Mouse (Mus musculus): Measurements from ENCODE around the gene Teddm1a.
"Not testable (repeated sequence)": the region's sequence is repeated elsewhere in the genome, so short reads cannot be mapped to it uniquely, and the experiment has no call there.

Teddm1a gene

GRCm38 (mm10) chr1:153891442-153891841, at the start of gene Teddm1a:
Teddm1a (plus strand) TSS chr1:153891742.
- no peak for DNase-seq (ENCODE audit: low spot score in 2 of 2)

- DNase-seq (ENCODE audit: low spot score in 2 of 2), result no peak
These were observed 49.3 kb upstream of the Teddm1a start for GRCm38 (mm10) chr1:153842121-153842740.

- DNase-seq (ENCODE audit: low spot score in 2 of 2), result no peak
These were observed 47.5 kb upstream of the Teddm1a start, which contains the start of gene Rgsl1 for GRCm38 (mm10) chr1:153844042-153844441. Rgsl1 (minus strand) TSS chr1:153844142.

- DNase-seq (ENCODE audit: low spot score in 2 of 2), result no peak
These were observed 45.1 kb upstream of the Teddm1a start for GRCm38 (mm10) chr1:153846420-153846819.

GRCm38 (mm10) chr1:153846867-153847266, 44.7 kb upstream of the Teddm1a start:
- DNase-seq (ENCODE audit: low spot score in 2 of 2), result no peak

GRCm38 (mm10) chr1:153852696-153853095, 38.8 kb upstream of the Teddm1a start:
- not testable (repeated sequence) for DNase-seq (ENCODE audit: low spot score in 2 of 2)

GRCm38 (mm10) chr1:153855946-153856345, 35.6 kb upstream of the Teddm1a start:
- DNase-seq (ENCODE audit: low spot score in 2 of 2), result no peak

- no peak for DNase-seq (ENCODE audit: low spot score in 2 of 2)
These were observed 17.5 kb upstream of the Teddm1a start, which contains the start of gene Teddm1b for GRCm38 (mm10) chr1:153874045-153874444. Teddm1b (plus strand) TSS chr1:153874345.

GRCm38 (mm10) chr1:153880391-153880790, 11.2 kb upstream of the Teddm1a start:
- not testable (repeated sequence) for DNase-seq (ENCODE audit: low spot score in 2 of 2)

GRCm38 (mm10) chr1:153886024-153886633, 5.4 kb upstream of the Teddm1a start:
- DNase-seq (ENCODE audit: low spot score in 2 of 2), result no peak

GRCm38 (mm10) chr1:153890121-153890520, 1.4 kb upstream of the Teddm1a start:
- DNase-seq (ENCODE audit: low spot score in 2 of 2), result no peak

- no peak for DNase-seq (ENCODE audit: low spot score in 2 of 2)
These were observed 2.2 kb downstream of the Teddm1a start for GRCm38 (mm10) chr1:153893746-153894145.

GRCm38 (mm10) chr1:153894201-153894893, 2.8 kb downstream of the Teddm1a start:
- no peak for DNase-seq (ENCODE audit: low spot score in 2 of 2)

GRCm38 (mm10) chr1:153894979-153895378, 3.4 kb downstream of the Teddm1a start:
- peak; percentile 65 to 77 for DNase-seq (ENCODE audit: low spot score in 2 of 2)

- no peak for DNase-seq (ENCODE audit: low spot score in 2 of 2)
These were observed 5.7 kb downstream of the Teddm1a start for GRCm38 (mm10) chr1:153897196-153897595.

GRCm38 (mm10) chr1:153898989-153899730, 7.6 kb downstream of the Teddm1a start:
- DNase-seq (ENCODE audit: low spot score in 2 of 2), result no peak

- DNase-seq (ENCODE audit: low spot score in 2 of 2), result peak; percentile 91 to 93
These were observed 8.3 kb downstream of the Teddm1a start, which contains the start of the genes Glul and Teddm2 for GRCm38 (mm10) chr1:153899731-153900380. Glul (plus strand) TSS chr1:153899944. Teddm2 (minus strand) TSS chr1:153900228.

GRCm38 (mm10) chr1:153900381-153900780, 8.8 kb downstream of the Teddm1a start:
- no peak for DNase-seq (ENCODE audit: low spot score in 2 of 2)

GRCm38 (mm10) chr1:153900860-153901730, 9.6 kb downstream of the Teddm1a start:
- no peak for DNase-seq (ENCODE audit: low spot score in 2 of 2)

- DNase-seq (ENCODE audit: low spot score in 2 of 2), result no peak
These were observed 11.5 kb downstream of the Teddm1a start for GRCm38 (mm10) chr1:153903006-153903405.

All from frontal cortex, postnatal 14 days (tissue).